Mouse (Mus musculus) liver, embryonic 14.5 days (tissue): Measurements from ENCODE around the gene Thra. TPM values are rescaled to one million over a fixed set of nuclear protein-coding genes. Genes with fewer than 3 reads are reported as not detected.

ENCODE experiments used
- ATAC-seq: fragments of 200-750 bp; cut with Nextera tagmentation; 2 replicates; pipeline ENCODE4 v1.8.0; 2017; ENCODE audit warnings: moderate number of reproducible peaks, mild to moderate bottlenecking, moderate library complexity; ENCODE audit not compliant: insufficient read depth
- DNase-seq, 3 experiments: peaks; one replicate each; pipeline ENCODE4 v3.0.0-alpha.2; 2012 to 2013; ENCODE audit warnings: low read depth in 3 of 3, low spot score in 3 of 3
- H3K27ac ChIP-seq: fragments of 300-500 bp; sonication (generic); 2 replicates; pipeline ENCODE4 v1.5.1; 2014; ENCODE audit warnings: moderate library complexity, mild to moderate bottlenecking, control low read depth, inconsistent platforms
- H3K27me3 ChIP-seq: fragments of 300-500 bp; sonication (generic); 2 replicates; pipeline ENCODE4 v1.6.1; 2014; ENCODE audit warnings: mild to moderate bottlenecking, low read length, moderate library complexity; ENCODE audit not compliant: control insufficient read depth, insufficient read depth
- H3K36me3 ChIP-seq: fragments of 300-500 bp; sonication (generic); replicated peaks from 2 replicates; pipeline ENCODE4 v1.6.1; 2014; ENCODE audit warnings: low read depth; ENCODE audit not compliant: control insufficient read depth, insufficient read depth
- H3K4me1 ChIP-seq, 2 experiments: fragments of 200-500 bp in 1 of 2; fragments of 300-500 bp in 1 of 2; sonication (generic) in 1 of 2; replicated peaks; 2 replicates each; pipeline ENCODE4 v1.6.1; 2012 to 2014; ENCODE audit warnings: antibody characterized with exemption in 1 of 2, inconsistent platforms in 1 of 2, low read length in 1 of 2; ENCODE audit not compliant: control insufficient read depth in 2 of 2, insufficient read depth in 2 of 2
- H3K4me2 ChIP-seq: fragments of 300-500 bp; sonication (generic); 2 replicates; pipeline ENCODE4 v1.6.1; 2014; ENCODE audit warnings: low read depth, mild to moderate bottlenecking, control low read depth, moderate library complexity
- H3K4me3 ChIP-seq, 2 experiments: fragments of 200-500 bp in 1 of 2; fragments of 300-500 bp in 1 of 2; sonication (generic) in 1 of 2; 2 replicates each; pipeline ENCODE4 v1.5.1; 2012 to 2014; ENCODE audit warnings: low read depth in 2 of 2, low read length in 2 of 2, mild to moderate bottlenecking in 2 of 2, control low read depth in 1 of 2, inconsistent platforms in 1 of 2, moderate library complexity in 1 of 2; ENCODE audit not compliant: insufficient read depth in 1 of 2
- H3K9ac ChIP-seq: fragments of 300-500 bp; sonication (generic); replicated peaks from 2 replicates; pipeline ENCODE4 v1.6.1; 2014; ENCODE audit warnings: mild to moderate bottlenecking, control low read depth, moderate library complexity
- H3K9me3 ChIP-seq: fragments of 300-500 bp; sonication (generic); 2 replicates; pipeline ENCODE4 v1.6.1; 2016; ENCODE audit warnings: low read length, mixed read lengths; ENCODE audit not compliant: control insufficient read depth
- CTCF ChIP-seq: IDR thresholded peaks from 2 replicates; pipeline ENCODE4 v1.5.1; 2016; ENCODE audit warnings: antibody characterized with exemption, low read depth, control low read depth
- EP300 ChIP-seq: IDR thresholded peaks from 2 replicates; pipeline ENCODE4 v1.6.1; 2016; ENCODE audit warnings: antibody characterized with exemption, low read depth
- WGBS: fragments of 180-500 bp; shearing (Covaris S2); extraction: QIAGEN DNeasy Blood & Tissue Kit; methylation state at CpG from one replicate; pipeline ENCODE4 v1.1.7; 2014; ENCODE audit not compliant: insufficient replicate concordance; 5-methylcytosine and 5-hydroxymethylcytosine counted together
- polyA plus RNA-seq, 2 experiments: library from polyadenylated mRNA; depleted of rRNA in 1 of 2; stranded (reverse) in 1 of 2; unstranded in 1 of 2; fragments of >200 nt; fragmentation: Nextera tagmentation in 1 of 2; extraction: Ambion mirVana in 1 of 2; gene quantifications; 2 replicates each; pipeline versions ENCODE4 v1.2.1 to v1.2.3; 2012 to 2014

The Thra gene
- polyA plus RNA-seq, 2 experiments = 8.3 to 15.6 TPM

GRCm38 (mm10) chr11:98795714-98796514, 55.5 kb downstream of the Thra start:
- peaks cover 23% of the 10 kb centered on the region for H3K36me3 ChIP-seq
- ATAC-seq (peak; percentile 64), DNase-seq (no peak)
- peak overlapping the region; percentile 85 to 99 for H3K4me3 ChIP-seq
- peak overlapping the region; percentile 98 for H3K9ac ChIP-seq
- TF ChIP-seq CTCF (peak; percentile 40; the same call in 1 of the 2 replicates), EP300 (no peak)
- H3K4me2 ChIP-seq = peak overlapping the region; percentile 95
- peaks cover 15 to 21% of the 10 kb centered on the region in 2 experiments for H3K4me1 ChIP-seq
- under 1% methylated on average over 68 of the region's 74 CpGs for WGBS
- H3K27ac ChIP-seq = peak overlapping the region; percentile 79
- H3K9me3 ChIP-seq = no peaks in the 10 kb centered on the region
- H3K27me3 ChIP-seq = no peaks in the 10 kb centered on the region

GRCm38 (mm10) chr11:98796515-98797216, 56.2 kb downstream of the Thra start:
- H3K4me1 ChIP-seq = peaks cover 15 to 17% of the 10 kb centered on the region in 2 experiments
- no peaks in the 10 kb centered on the region for H3K27me3 ChIP-seq
- H3K27ac ChIP-seq = peak overlapping the region; percentile 79
- peaks cover 27% of the 10 kb centered on the region for H3K36me3 ChIP-seq
- TF ChIP-seq EP300 = no peak
- 0 out of 2 replicates have a peak, but pooled peaks have one; percentile 1 for TF ChIP-seq CTCF
- ATAC-seq (peak; percentile 1; the same call in 1 of the 2 replicates), DNase-seq (no peak)
- no peaks in the 10 kb centered on the region for H3K9me3 ChIP-seq
- peak overlapping the region; percentile 95 for H3K4me2 ChIP-seq
- peak overlapping the region; percentile 85 to 99 for H3K4me3 ChIP-seq
- peak overlapping the region; percentile 98 for H3K9ac ChIP-seq
- 4% methylated on average over 23 of the region's 23 CpGs for WGBS

- H3K4me3 ChIP-seq = peak overlapping the region; percentile 85 to 99
- no peaks in the 10 kb centered on the region for H3K9me3 ChIP-seq
- no peak overlapping the region; the same call in 1 of the 2 replicates for H3K27ac ChIP-seq
- H3K27me3 ChIP-seq = no peaks in the 10 kb centered on the region
- H3K36me3 ChIP-seq = peaks cover 31% of the 10 kb centered on the region
- DNase-seq (no peak), ATAC-seq (no peak)
- TF ChIP-seq EP300 (no peak), CTCF (no peak)
- 24% methylated on average over 5 of the region's 5 CpGs for WGBS
- peak overlapping the region; percentile 95 for H3K4me2 ChIP-seq
- H3K4me1 ChIP-seq = peaks cover 15 to 17% of the 10 kb centered on the region in 2 experiments
- H3K9ac ChIP-seq = peak overlapping the region; percentile 98
Measured at GRCm38 (mm10) chr11:98797306-98797705, 56.9 kb downstream of the Thra start.

GRCm38 (mm10) chr11:98797909-98798308, 57.5 kb downstream of the Thra start:
- 69% methylated on average over 4 of the region's 4 CpGs for WGBS
- ATAC-seq (no peak), DNase-seq (no peak)
- H3K36me3 ChIP-seq = peaks cover 36% of the 10 kb centered on the region
- no peaks in the 10 kb centered on the region for H3K27me3 ChIP-seq
- H3K9ac ChIP-seq = no peak overlapping the region; the same call in 1 of the 2 replicates
- TF ChIP-seq EP300 = no peak
- TF ChIP-seq CTCF = no peak
- H3K4me2 ChIP-seq = peak overlapping the region; percentile 95
- H3K27ac ChIP-seq = no peak overlapping the region
- H3K9me3 ChIP-seq = no peaks in the 10 kb centered on the region
- peak overlapping the region in 1 of 2 experiments; percentile 99; a peak in 2 of 4 replicates for H3K4me3 ChIP-seq
- H3K4me1 ChIP-seq = peaks cover 15 to 17% of the 10 kb centered on the region in 2 experiments

GRCm38 (mm10) chr11:98804605-98805004, 64.2 kb downstream of the Thra start, which contains the start of gene Casc3:
Gene Casc3 (plus strand): TSS chr11:98804905.
- ATAC-seq (no peak), DNase-seq (no peak)
- H3K4me3 ChIP-seq = no peak within 1 kb of the TSS
- WGBS = 85% methylated on average over 5 of the region's 5 CpGs
- no peak within 1 kb of the TSS for H3K27ac ChIP-seq
- H3K4me1 ChIP-seq = peaks cover 0 to 3% of the 10 kb centered on the region in 2 experiments; a peak in 3 of 4 replicates
- TF ChIP-seq EP300 = no peak
- no peak for TF ChIP-seq CTCF
- H3K36me3 ChIP-seq = peaks cover 53% of the 10 kb centered on the region
- no peaks in the 10 kb centered on the region for H3K9me3 ChIP-seq
- no peak within 1 kb of the TSS for H3K9ac ChIP-seq
- no peaks in the 10 kb centered on the region for H3K27me3 ChIP-seq
- H3K4me2 ChIP-seq = no peak within 1 kb of the TSS
